Mouse (Mus musculus) ovary, postnatal 36 days (tissue): ENCODE results near the gene Ankrd11.

Experiments
- DNase-seq: peaks from one replicate; pipeline ENCODE4 v3.0.0; 2022; ENCODE audit warnings: low spot score, mixed read lengths

Ankrd11 gene

DNA sequence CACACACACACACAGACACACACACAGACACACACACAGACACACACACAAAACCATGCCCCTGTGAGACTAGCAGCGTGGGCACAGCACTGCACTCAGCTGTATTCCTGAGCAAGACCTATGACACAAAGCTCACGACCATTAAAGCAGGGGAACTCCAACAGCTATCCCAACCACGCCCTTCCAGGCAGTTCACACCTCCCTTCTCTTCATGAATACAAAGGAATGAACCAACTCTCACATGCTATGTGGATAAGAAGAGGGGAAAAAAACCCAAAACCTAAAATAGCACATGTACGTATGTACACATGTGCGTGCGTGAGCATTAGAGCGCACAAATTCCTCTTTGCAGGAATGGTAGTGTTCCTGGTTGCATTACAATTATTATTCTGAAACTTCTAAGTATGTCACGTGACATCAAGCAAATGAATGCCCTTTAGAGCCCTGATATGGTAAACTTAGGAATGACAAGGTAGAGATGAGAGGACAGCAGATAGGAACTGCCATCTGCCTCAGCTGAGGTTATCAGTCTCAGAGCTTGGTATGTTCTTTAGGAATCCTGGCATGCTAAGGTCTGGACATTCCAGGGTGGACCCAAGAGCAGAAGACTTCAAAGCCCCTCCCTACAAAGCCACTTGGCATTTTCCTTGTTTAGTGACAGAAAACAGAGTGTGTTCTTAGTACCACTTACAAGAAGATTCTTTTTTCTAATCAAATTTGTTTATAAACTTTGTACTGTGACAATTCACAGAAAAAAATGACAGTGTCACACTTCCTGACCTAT is 115.9 kb downstream of the Ankrd11 start:
- DNase-seq = no peak

DNA sequence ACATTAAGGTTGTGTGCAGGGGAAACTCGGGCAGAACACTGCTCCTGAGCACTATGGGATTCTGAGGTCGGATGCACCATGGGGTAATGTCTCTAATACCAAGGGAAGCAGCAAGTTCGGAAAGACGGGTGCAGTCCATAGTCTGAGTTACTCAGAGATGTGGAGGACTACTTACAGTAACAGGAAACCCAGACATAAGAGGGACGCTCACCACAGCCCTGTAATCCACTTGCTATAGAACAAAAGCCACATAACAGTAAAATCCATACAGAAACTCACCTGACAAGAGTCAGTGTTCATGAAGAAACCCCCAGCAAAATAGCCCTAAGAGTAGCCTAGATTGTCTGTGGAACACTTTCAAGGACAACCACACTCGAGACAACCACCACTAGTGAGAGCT is 118.0 kb downstream of the Ankrd11 start:
- no peak for DNase-seq

DNA sequence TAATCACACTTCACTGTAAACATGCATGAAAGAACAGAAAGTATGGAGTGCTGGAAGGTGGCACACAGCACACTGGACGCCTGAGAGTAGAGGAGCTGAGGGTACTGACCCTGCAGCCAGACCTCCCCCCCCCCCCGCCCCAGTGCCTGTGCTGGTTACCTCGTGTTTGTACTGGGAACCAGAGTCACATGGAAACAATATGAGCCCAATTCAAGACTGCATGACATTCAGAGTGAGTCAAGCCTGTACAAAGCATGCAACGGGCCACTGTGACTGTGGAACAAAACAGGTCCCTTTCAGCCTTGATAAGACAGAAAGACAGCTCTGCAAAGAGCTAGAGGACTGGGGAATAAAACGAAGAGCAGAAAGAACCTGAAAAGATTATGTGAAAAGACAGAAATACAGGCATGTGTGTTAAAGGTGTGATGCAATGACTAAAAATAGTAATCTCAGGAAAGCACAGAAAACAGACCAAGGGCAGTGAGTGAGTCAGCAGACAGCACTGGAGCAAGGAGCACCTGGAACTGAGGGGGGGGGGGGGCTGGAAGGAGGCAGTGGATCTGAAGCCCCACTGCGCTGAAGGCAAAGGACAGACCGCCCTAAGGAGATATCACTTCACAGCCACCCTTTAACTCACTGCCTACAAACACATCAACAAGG is 118.5 kb downstream of the Ankrd11 start:
- no peak for DNase-seq

DNA sequence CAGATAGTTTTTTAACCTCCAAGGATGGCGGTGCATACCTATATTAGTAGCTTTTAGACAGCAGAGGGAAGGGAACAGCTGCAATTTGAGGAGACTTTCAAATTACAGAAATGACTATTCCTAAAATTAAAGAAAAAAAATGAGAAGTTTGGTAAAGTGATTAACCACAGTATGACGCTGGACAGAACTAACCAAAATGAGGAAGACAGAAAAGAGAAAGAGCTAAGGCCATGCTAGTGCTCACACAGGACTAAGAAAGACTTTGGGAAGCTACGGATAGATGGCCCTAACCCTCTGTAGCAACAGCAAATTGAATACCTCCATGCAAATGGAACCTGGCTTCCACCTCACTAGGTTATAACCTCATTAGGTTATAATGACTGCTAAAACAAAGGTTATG is 119.1 kb downstream of the Ankrd11 start:
- no peak for DNase-seq

DNA sequence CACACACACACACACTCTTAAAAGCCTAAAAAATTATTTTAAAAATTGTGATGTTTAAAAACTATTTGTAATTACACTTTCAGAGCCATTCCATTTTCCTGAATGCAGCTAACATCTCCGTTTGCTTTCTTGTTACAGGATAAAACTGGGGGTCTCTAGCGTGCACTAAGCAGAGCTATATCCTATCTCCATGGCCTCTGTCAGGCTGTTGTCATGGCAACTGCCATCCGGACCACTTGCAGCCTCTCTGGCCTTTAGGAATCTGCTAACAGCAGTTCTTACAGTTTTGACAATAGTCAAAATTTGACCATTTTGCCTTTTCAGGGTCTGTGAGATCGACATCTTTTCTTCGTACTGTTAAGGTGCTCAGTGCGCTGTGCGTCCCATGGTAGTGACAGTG is 121.2 kb downstream of the Ankrd11 start:
- DNase-seq = no peak

DNA sequence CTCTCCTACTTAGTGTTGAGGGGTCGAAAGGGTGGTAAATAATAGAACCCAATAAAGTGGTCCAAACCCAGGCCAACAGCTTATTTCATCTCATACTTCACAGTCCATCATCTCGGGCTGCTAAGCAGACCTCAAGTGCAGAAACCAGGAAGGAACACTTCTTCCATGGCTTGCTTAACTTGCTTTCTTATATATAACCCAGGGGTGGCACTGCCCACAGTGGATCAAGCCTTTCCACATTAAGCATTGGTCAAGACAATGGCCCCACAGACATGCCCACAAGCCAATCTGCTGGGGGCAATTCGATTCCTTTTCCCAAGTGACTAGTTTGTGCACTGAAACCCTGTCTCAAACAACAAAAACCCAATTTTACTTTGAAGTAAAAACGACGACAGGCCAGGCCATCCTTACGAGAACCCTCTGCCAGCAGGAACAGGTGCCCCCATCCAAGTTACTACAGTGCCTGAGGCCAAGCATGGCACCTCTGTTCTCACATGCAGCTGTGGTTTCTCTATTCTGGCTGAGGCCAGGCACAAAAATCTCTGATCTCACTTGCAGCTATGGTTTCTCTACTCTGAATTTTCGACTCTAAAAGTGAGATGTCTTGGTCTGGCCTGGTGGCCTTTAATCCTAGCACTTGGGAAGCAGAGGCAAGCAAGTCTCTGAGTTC is 123.5 kb downstream of the Ankrd11 start:
- DNase-seq = no peak

DNA sequence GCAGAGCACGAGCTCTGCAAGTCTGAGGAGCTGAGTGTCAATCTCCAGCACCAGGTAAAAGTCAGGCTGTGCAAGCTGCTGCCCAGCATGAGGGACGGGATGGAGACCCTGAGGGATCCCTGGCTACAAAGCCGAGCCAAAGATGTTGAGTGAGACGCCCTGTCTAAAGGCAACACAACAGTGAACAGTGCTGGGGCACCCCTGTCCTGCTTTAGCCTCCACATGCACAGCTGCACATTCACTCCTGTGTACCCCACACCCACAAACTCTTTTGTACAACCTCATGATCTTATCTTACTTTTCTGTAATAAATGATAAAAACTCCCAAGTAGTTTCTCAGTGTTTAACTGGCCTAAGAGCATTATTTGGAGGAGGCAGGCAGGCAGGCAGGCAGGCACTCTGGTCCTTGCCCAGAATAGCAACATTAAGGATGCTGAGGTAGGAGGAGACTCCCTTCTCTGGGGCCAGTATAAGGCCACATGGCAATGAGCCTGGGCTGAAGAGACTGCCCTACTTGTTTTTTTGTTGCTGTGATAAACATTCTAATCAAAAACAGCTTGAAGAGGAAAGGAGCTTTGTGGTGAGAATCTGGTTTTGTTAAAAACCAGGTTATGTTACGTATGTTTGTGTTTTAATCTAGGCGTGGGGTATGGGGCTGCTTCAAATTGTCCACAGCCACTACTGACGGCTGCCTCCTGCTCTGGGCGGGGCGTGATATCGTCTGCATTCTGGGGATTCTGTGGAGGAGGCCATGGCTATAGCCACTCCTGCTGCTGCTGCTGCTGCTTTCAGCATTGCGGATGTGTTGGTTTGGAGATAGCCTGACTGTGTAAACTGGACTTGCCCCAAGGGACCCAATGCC is 124.3 kb downstream of the Ankrd11 start:
- DNase-seq = peak; percentile 33

DNA sequence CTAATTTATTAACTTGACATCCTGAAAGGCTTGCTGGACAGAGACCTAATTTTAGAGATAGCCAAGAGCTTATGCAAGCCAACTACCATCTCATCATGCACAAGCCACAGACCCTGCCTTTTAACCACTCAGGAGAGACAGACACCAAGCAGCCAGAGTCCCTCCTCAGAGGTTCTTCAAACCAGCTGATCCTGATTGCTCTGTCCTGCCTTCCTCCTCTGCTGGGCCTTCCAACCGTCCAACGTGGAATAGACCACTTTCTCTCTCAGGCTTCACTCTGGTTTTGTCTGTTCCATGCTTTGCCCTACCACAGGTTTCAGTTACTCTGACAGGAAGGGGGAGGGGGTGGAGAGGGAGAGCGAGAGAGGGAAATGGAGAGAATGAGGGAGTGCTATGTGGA is 125.3 kb downstream of the Ankrd11 start:
- DNase-seq = no peak

DNA sequence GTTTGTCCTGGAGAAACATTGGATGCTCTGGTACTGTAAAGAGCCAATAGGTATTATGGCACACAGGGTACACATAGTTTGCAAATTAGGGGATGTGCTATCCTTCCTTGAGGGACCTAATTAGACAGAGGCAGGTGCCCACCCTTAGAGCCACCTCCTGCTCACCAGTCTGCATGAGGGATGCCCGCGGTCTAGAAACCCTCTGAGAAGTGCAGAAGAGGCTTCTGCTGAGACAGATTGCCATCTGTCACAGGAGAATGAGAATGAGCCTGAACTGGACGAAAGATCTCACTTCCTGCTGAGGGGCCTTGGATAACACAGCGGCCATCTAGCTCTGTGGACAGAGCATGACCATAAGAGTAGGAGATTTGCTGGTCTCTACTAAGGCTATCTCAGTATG is 129.2 kb downstream of the Ankrd11 start:
- no peak for DNase-seq

DNA sequence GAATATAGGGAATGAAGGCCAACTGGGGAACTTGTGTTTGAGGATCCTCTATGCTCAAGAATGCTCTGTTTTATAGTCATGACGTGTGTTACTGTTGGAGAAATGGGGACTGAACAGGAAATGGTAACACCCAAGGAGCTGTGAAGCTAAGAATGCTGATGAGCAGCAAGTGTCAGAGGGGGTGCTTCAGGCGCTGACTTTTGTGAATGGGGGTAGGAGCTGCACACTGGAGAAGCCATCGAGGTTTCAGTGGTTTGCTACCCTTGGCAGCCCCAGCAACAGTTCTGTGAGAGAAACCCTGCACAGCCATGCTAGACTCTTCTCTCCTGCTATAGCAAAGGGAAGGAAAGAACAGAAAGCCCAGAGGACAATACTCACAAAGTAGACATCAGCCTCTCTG is 129.9 kb downstream of the Ankrd11 start:
- no peak for DNase-seq

DNA sequence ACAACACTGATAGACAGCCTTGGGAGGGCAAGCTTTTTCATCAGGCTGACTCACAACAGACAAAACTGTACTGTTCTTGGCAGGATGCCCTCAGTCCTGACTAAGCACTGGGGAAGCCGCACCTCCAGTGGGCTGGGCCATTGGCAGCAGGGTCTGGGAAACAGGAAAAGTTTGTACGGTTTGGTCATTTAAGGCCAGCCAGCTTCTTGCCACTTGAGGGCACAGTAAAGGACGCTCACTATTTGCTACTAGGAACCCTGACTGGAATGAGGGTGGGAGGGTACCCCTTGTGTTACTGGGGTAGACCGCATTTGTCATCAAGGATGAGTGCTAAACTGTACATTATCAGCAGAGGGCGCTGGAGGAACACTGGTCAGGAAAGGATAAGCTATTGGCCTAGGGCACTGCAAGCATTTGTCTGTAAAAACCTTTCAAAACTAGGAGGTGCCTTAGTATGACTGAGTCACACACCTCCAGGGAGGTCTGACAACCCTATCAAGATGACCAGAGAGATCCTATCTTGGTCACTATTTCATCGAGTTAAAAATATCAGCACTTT is 135.5 kb downstream of the Ankrd11 start:
- peak; percentile 82 for DNase-seq

DNA sequence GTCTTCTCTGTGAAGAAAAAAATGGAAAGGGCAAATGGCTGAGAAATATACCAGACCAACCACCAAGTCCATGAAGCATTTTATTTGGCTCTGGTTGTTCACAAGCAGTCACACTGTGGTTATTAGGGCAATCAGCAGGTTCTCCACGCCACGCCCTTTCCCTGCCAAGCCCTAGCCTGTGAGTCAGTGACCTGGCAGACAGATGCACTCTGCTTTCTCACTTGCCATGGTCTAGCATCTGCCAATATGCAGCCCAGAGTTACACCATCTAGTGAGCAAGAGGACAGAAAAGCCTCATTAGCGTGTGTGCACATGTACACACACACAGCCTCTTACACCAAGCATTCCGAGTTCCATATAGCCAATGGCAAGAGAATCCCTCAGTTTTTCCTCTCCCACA is 136.7 kb downstream of the Ankrd11 start:
- DNase-seq = no peak

DNA sequence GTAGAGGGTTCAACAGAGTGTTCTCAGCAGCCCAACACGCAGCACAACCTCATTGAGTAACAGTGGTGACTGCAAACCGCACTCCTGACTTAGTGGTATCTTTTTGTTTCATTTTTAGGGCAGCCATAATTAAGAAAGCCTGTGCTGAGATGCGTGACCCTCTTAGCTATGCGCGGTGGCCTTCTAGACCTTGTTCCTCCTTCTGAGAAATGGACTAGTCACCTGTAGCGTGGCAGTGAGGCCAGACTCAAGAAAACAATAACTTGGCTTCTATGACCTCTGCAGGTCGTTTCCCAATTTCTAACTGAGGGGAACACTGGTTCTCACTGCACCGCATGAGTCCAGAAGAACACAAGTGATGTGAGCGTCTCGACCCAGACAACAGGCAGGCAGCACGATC is 137.6 kb downstream of the Ankrd11 start:
- DNase-seq = no peak

DNA sequence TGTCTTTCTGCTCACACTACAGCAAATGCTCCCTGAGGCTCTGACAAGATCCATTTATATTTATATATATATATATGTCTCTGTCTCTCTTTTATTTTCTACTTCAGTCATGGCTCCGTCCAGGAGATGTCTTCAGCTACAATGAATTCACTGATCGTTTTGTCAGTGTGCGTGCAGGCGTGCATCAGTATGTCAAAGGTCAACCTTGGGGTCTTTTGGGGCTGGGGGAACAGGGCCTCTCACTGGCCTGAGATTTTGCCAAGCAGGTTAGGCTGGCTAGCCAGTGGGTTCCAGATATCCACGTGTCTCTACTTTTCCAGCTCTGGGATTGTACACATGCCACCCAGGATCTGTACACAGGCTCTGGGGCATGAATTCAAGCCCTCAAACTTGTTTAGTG is 139.1 kb downstream of the Ankrd11 start:
- no peak for DNase-seq

DNA sequence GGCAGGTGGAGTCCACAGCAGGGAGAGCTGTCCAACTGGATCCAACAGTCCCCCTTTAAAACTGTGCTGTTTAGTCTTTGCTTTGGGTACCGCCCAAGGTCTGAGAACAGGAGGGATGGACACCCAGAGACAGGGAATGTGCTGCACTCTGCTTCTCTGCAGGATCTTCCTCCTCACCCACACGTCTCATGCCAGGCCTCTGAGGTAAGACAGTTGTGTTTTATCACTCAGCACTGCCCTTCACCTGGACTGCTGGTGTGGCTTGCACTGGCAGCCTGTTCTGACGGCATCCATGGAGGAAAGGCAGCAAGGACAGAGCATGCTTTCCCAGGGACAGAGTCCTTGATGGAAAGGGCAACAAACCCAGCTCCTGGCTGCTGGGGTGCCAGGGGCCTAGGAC is 139.5 kb downstream of the Ankrd11 start:
- no peak for DNase-seq

DNA sequence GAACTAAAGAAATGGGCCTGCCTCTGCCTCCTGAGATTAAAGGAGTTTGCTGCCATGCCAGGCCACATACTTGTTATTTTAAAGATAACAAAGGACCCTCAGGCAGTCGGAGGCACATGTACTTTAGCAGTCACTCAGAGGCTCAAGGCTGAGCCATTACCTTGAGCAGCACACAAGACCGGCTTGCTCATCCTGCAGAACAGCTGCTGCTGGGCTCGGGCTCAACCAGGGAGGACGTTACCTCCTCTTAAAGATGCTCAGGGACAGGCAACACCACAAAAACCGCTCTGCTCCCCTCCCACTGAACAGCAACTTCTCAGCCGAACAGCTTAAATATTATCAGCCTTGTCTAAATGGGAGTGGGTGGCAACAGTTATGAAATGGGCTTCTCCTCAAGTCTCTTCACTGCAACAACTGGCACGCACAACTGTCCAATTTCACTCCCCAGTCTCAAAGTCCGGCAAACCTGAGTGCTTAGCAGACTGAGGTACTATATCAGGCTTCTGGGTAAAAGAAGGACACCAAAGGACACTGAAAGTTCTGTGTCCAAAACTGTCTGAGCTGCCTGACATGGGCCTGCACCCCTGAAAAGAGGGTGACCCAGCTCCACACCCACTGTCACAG is 140.1 kb downstream of the Ankrd11 start:
- no peak for DNase-seq

DNA sequence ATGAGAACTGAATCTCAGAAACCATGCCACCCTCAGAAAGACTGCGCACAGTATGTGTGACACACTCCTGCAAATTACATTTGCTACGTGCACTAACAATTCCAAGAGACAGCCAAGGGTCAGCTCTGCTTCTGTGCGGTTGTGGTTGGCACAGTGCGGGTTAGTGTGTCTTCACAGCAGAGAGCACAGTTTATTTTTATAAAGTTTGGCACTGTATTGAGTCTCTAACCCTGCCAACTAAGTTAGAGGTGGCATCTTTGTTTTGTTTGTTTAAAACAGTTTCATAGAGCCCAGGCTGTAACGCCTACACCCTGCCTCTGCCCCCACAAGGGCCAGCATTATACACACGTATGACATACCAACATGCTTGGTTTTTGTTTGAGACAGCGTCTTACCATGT is 140.6 kb downstream of the Ankrd11 start:
- DNase-seq = no peak

DNA sequence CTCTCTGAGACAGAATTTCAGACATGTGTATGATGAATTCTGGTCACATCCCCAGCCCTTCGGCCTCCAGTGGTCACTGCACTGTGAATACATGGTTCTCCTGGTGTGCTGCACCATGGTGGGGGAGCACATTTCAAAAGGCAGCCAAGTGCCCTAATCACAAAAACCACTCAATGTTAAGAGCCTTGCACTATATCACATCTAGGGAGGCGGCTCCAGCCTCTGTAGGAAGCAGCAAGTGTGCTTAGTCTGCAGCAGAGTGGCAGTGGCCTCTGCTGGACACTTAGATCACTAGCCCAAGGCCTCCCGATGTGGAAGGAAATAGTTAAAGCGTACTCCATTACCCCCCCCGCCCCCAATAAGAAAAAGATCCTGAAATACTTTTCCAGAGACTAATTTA is 143.0 kb downstream of the Ankrd11 start:
- no peak for DNase-seq

DNA sequence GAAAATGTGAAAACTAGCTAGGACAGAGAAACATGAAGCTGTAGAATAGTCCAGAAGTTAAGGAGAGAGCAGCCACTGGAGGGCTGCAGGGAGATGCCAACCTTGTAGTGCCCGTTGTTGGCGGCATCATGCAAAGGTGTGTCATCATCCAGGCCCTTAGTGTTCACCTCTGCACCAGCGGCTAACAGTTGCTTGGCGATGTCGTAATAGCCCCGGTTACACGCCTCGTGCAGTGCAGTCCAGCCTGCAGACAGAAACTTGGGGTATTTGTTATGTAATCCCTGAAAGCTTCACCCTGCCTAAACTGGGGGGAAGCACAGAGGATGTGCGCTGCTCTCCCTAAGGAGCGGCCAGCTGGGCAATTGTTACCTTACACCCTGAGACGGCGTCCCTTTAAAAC is 143.6 kb downstream of the Ankrd11 start:
- no peak for DNase-seq

DNA sequence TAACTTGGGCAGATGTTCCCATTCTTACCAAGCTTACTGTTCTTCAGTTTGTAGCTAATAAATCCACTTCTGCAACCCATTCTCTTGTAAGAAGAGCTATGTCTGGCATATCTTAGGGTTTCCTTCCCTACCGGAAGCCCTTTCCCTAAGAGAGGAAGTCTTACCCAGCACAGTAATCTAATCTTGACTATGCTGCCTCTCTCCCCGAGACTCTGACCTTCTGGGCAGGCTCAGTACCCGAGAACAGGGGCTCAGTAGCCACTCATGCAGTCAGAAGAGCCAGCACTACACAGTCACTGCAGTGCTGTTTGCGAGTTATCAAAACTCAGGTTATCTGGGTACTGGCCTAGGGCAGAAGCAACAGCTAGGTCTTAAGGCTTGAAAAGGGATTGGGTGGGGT is 144.1 kb downstream of the Ankrd11 start:
- no peak for DNase-seq

DNA sequence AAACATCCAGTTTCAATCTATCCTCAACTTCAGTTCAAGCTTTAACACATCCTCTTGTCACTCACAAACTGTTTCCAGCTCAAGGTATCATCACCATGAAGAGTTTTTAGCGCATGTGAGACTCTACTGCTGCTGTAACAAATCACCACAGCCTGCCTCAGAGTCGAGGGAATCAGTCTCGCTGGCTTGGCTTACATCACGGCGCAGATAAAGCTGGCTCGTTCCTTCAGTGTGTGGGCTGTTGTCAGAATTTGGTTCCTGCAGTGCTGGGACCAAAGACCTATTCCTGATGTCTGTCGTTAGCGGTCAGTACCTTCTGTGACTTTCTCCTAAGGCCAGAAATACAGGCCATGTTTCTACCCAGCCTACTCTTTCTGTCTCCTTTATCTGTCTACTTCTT is 144.9 kb downstream of the Ankrd11 start:
- DNase-seq = no peak

DNA sequence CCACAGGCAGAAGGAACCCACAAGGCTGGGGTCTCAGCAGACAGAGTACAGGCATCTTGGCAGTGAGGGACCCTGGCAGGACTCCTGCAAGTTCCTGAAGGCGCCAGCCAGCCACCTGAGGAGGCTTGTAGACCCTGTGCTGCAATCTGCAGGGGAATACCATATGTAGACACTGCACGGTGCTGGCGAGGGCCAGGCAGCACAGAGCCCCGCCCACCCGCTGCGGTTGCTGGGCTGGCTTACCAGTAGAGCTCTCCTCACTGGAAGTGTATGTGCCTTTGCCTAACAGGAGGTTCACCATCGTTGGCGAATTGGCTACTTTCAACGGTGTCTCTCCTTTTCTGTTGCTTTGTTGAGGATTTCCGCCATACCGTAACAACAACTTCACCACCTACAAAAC is 145.8 kb downstream of the Ankrd11 start:
- DNase-seq = no peak
